Mouse (Mus musculus): ENCODE measurements around the gene Gm7233.
"Not testable (repeated sequence)": the region's sequence is repeated elsewhere in the genome, so short reads cannot be mapped to it uniquely, and the experiment has no call there.

The Gm7233 gene

GRCm38 (mm10) chr14:43179567-43179966 is at the start of gene Gm7233:
TSS of gene Gm7233 (plus strand) at chr14:43179867.
- DNase-seq (ENCODE audit: low read depth) = not testable (repeated sequence)

- DNase-seq (ENCODE audit: low read depth) = not testable (repeated sequence)
Measured at GRCm38 (mm10) chr14:43167189-43167588, 12.5 kb upstream of the Gm7233 start.

- DNase-seq (ENCODE audit: low read depth) = not testable (repeated sequence)
Measured at GRCm38 (mm10) chr14:43167942-43168341, 11.7 kb upstream of the Gm7233 start.

GRCm38 (mm10) chr14:43168573-43169170 is 11.0 kb upstream of the Gm7233 start:
- not testable (repeated sequence) for DNase-seq (ENCODE audit: low read depth)

- DNase-seq (ENCODE audit: low read depth) = not testable (repeated sequence)
Measured at GRCm38 (mm10) chr14:43235204-43235603, 55.5 kb downstream of the Gm7233 start, which contains the start of gene Gm8122. TSS of gene Gm8122 (minus strand) at chr14:43235304.
